Mouse (Mus musculus) embryo, embryonic 11 days (tissue): ENCODE results near the gene Ssx2ip.

Experiments used
- DNase-seq: peaks from one replicate; pipeline ENCODE4 v3.0.0-alpha.2; 2015

The Ssx2ip gene

DNA sequence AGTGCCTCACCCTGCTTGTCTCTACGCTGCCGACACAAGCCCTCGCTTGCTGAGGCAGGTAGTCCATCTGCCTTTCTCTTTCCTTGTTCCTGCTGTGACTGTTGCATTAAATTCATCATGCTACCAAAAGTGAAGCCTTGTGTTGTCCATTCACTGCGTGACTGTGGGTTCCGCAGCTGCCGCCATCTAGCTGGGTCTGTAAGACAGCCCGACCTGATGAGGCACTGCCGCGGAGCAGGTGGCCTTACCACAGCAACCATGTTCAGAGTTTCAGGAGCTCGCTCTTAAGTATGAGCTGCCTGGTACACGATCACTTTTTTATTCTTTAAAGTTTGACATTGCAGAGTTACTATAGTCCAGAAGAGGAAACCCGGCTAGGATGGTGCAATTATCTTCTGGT is 35.6 kb downstream of the Ssx2ip start:
- DNase-seq = no peak

GRCm38 (mm10) chr3:146440422-146440821 is 36.0 kb downstream of the Ssx2ip start:
- no peak for DNase-seq

- DNase-seq = no peak
Observed at GRCm38 (mm10) chr3:146442484-146442883, 38.0 kb downstream of the Ssx2ip start.

GRCm38 (mm10) chr3:146442936-146443335 is 38.5 kb downstream of the Ssx2ip start:
- DNase-seq = no peak

GRCm38 (mm10) chr3:146443380-146443779 is 38.9 kb downstream of the Ssx2ip start:
- no peak for DNase-seq

DNA sequence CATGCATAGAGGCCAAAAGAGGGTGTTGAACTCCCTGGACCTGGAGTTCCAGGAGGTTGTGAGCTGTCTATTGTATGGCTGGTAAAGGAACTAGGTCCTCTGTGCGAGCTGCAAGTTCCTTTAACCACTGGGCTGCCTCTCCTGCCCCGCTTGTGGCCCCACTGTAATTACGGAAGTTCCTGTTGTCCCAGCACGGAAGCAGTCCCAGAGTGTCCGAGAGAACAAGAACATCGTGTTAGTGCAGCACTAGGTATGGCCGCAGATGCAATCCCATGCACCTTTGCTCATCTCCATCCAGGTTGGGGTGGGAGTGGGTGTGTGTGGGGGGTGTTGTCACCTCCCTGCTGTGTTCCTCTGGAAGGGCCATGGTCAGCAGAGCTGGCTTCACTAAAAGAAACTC is 40.4 kb downstream of the Ssx2ip start:
- DNase-seq = no peak

DNA sequence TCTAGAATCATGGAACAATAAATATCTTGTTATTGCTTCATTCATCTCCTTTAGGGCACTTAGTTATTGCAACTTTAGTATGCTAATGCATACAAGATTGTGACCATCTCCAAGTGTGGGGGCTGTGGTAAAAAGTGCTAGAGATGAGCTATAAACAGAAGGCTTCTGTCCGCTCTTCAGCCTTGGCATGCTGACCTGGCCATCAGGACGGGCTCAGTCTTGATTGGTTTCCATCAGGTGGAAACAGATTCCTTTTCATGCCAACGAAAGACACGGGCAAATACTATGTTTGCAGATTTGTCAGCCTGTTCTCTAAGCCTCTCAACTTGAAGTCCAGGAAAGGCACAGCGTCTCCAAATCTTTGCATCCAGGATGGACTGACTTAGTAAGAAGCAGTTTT is 42.7 kb downstream of the Ssx2ip start:
- DNase-seq = no peak

DNA sequence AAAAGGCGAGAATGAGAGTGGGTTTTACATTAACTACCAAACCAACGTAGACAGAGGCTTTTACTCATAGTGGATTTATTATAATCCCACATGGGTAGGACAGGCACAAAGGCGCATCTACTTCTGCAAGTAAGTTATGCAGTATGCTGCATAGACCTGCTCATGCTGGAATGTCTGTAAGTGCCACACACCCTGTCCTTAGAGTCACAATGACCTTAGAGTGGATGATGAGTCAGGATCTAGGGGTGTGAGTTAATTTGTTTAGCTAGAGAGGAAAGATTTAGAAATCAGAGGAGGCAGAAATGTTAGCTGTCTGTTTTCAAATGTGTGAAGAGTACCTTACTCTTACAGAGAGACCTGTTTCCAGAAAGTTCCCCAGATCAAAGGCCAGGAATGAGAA is 43.2 kb downstream of the Ssx2ip start:
- no peak for DNase-seq

DNA sequence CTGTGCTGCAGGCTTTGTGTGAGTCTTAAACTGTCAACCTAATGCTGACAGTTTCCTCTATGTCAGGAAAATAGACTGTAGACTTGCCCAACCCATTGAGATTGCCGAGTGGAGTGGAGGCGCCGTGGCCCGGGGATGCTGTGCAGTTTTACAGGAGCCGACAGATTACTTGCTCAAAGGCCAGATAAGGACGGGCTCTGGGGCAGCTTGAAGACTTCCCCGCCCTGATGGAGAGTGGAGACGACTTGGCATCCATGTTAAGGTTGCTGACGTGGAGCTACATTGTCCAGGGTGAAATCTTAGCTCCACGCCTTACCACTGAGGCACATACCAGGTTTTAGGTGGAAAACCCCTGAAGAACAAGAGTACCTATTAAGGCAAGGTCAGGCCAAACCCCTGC is 43.9 kb downstream of the Ssx2ip start:
- DNase-seq = no peak

- no peak for DNase-seq
Observed at GRCm38 (mm10) chr3:146448969-146449368, 44.5 kb downstream of the Ssx2ip start.

DNA sequence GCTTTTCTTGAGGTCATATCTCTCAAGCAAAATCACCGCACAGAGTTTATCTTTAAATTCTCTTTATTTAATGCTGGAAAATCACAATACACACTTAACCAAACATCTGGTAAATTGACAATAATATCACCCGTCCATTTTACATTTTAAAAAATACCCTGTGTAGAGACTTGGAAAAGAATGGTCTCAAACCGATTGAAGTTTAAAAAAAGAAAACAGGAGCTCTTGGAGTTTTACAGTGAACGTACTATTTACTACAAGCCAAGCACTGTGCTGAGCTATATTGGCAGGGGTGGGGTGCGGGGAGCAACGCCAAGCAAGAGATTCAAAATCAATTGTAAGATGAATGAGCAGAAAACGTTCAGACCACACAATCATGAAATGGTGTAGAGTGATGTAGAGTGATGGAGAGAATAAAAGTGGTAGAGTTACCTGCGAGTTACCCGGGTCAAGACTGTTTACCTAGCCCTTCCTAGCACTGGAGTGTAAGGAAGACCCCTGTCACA is 45.4 kb downstream of the Ssx2ip start, which contains the start of gene Ctbs:
Gene Ctbs, plus strand, starts transcription at position 51 of the 506 bp plus-strand sequence.
- no peak for DNase-seq

DNA sequence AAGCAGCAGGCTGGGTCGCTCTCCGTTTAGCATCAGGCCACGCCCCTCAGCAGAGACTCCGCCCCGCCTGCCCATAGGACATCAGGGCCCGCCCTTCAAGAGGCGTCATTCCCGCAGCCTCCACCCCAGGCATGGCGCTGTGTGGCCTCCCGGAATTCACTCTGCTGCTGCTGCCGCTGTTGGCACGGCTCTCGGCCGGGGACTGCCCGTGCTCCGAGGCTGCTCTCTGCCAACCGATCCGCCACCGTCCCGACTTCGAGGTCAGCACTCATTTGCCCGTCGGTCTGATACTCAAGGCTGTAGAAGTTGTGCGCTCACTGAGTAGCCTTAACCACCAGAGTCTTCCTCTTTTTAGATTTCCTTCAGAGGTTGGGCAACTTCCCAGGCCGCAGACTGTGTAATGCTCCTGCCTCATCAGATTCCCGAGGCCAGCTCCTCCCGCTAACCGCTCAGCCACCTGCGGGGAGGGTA is 46.0 kb downstream of the Ssx2ip start:
- peak; percentile 97 for DNase-seq

DNA sequence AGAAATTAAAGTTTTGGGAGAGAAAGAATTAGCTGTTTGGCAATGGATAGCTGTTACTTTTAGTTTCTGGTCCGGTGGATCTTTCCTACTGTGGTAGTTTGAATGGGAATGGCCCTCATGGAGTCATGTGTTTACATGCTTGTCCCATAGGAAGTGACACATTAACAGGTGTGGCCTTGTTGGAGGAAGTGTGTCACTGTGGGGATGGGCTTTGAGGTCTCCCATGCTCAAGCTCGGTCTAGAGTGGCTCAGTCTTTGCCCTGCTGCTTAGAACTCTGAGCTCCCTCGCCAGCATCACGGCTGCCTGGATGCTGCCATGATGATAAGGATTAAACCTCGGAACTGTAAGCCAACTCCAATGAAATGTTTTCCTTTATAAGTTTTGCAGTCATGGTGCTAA is 46.9 kb downstream of the Ssx2ip start:
- no peak for DNase-seq

DNA sequence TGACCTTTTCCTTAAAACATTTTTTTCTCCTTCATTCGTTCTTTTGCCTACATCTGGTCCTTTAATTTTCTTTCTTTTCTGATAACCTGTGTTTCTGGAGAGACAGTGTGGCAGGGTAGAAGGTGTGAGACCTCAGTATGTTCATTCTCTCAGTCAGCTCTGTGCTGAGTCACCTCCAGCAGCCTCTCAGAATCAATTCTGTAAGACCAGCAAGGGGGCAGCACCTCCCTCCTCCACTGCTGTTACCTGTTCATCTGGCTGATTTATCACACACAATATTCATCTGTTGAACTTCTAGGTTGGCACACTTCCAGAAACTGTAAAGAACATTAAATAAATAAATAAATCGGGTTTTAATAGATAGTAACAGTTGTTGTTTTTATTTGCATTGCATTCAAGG is 58.5 kb downstream of the Ssx2ip start:
- DNase-seq = no peak

DNA sequence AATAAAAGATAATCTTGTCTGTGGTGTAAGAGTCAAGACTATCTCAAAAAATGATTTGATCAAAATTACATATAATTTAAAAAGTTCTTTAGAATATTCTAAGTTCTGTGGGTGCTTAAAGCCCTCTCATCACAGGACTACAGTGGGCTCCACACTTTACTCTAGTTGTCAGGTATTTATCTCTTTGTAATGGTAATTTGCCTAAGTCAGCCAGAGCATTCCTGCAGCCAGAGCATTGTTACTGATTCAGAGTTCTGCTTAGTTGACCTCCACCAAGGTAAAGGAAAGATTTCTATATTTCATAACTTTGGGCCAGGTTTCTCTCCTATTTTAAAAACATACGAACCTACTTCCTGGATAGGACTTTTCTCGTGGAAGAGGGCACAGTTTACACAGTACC is 64.8 kb downstream of the Ssx2ip start:
- DNase-seq = no peak

DNA sequence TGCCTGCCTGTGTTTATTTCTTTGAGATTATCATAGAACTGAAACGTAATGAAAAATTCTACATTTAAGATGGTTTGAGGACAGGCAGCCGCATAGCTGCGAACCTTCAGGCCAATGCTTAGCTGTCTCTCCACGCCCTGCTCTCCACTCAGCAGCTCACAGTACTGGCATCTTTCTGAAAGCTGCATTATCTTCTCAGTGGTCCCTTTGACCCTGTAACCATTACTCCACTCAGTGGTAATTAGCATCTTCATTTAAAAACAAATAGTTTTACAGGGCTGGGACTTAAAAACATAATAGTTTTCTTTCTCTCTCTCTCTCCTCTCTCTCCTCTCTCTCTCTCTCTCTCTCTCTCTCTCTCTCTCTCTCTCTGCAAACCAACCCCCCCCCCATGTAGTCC is 68.2 kb downstream of the Ssx2ip start:
- no peak for DNase-seq

- DNase-seq = no peak
Observed at GRCm38 (mm10) chr3:146473741-146474140, 69.3 kb downstream of the Ssx2ip start.

DNA sequence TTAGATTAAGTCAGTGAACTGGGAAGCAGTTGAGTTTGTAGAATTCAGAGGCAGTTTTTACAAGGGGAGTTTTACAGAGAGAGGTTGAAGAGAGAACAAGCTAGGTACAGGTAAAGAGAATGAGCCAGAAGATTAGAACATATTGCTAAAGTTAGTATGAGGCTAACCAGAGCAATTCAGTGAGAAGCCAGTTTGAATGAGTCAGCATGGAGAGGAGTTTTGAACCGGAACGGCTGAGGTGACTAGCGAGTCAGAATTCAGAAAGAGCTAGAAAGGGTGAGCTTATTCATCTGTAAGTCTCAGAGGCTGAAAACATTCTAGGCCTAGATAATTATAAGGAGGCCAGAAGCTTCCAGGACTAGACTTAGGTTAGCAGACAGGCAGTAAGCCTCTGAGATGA is 70.0 kb downstream of the Ssx2ip start:
- no peak for DNase-seq

DNA sequence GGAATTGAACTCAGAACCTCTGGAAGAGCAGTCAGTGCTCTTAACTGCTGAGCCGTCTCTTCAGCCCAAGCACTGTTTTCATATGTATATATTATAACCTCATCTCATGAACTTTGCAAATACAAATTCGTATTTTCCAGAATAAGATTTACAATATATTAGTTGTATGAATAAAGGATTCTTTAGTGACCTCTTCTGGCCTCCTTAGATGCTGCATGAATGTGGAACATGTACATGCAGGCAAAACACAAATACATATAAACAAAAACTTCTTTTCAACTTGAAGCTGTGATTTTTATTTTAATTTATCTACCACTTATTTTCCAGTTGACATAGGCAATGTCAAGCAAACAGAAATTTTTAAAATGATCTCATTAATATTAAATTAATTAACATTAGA is 77.6 kb downstream of the Ssx2ip start:
- DNase-seq = no peak

DNA sequence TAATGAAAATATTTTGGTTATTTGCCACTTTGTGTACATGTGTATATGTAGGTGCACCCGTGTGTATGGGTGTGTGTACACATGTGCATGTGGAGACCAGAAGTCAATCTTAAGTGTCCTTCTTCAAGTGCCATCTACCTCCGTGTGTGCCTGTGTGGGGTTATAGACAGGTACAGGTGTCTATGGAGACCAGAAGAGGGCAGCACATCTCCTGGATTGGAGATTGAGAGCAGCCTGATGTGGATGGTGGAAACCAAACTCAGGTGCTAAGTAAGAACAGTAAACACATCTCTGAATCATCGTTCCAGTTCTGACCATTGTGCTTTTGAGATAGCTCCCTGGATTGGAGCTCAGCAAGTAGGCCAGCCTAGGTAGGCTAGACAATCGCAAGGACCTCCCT is 82.0 kb downstream of the Ssx2ip start:
- no peak for DNase-seq
